Mouse (Mus musculus) liver, embryonic 15.5 days (tissue): ENCODE measurements at regions not wholly inside any gene's neighbourhood (a gene's known extent, or its start where the extent isn't known, plus 50 kb on each side); places are given as distances from the start of the nearest gene placed in this dataset. TPM values are rescaled to one million over a fixed set of nuclear protein-coding genes. Genes with fewer than 3 reads are reported as not detected.

ENCODE experiments used
- ATAC-seq: fragments of 200-750 bp; cut with Nextera tagmentation; 2 replicates; pipeline ENCODE4 v1.8.0; 2017; ENCODE audit warnings: moderate number of reproducible peaks, mild to moderate bottlenecking, moderate library complexity; ENCODE audit not compliant: insufficient read depth
- H3K27ac ChIP-seq: fragments of 300-500 bp; sonication (generic); replicated peaks from 2 replicates; pipeline ENCODE4 v1.5.1; 2015; ENCODE audit warnings: mild to moderate bottlenecking, inconsistent platforms
- H3K27me3 ChIP-seq: fragments of 300-500 bp; sonication (generic); 2 replicates; pipeline ENCODE4 v1.6.1; 2015; ENCODE audit warnings: mild to moderate bottlenecking, inconsistent platforms
- H3K36me3 ChIP-seq: fragments of 300-500 bp; sonication (generic); replicated peaks from 2 replicates; pipeline ENCODE4 v1.6.1; 2015; ENCODE audit warnings: moderate library complexity, mild to moderate bottlenecking, inconsistent platforms
- H3K4me1 ChIP-seq: fragments of 300-500 bp; sonication (generic); replicated peaks from 2 replicates; pipeline ENCODE4 v1.6.1; 2015; ENCODE audit warnings: inconsistent platforms
- H3K4me2 ChIP-seq: fragments of 300-500 bp; sonication (generic); 2 replicates; pipeline ENCODE4 v1.6.1; 2015; ENCODE audit warnings: moderate library complexity, mild to moderate bottlenecking, inconsistent platforms
- H3K4me3 ChIP-seq: fragments of 300-500 bp; sonication (generic); replicated peaks from 2 replicates; pipeline ENCODE4 v1.5.1; 2015; ENCODE audit warnings: mild to moderate bottlenecking, inconsistent platforms
- H3K9ac ChIP-seq: fragments of 300-500 bp; sonication (generic); 2 replicates; pipeline ENCODE4 v1.6.1; 2015; ENCODE audit warnings: moderate library complexity, mild to moderate bottlenecking, inconsistent platforms
- H3K9me3 ChIP-seq: fragments of 300-500 bp; sonication (generic); replicated peaks from 2 replicates; pipeline ENCODE4 v1.6.1; 2016; ENCODE audit warnings: inconsistent platforms
- WGBS: fragments of 180-500 bp; shearing (Covaris S2); methylation state at CpG from one replicate; pipeline ENCODE4 v1.1.7; 2015; ENCODE audit warnings: mixed read lengths; ENCODE audit not compliant: insufficient replicate concordance; 5-methylcytosine and 5-hydroxymethylcytosine counted together
- microRNA-seq: library from miRNA; unstranded; fragments of <30 nt; microRNA quantifications from one replicate; pipeline ENCODE4, GENCODE M21; 2016

- 47% methylated on average over 5 of the region's 5 CpGs for WGBS
- Histone ChIP-seq H3K4me1 (no peaks in the 10 kb centered on the region), H3K36me3 (no peaks in the 10 kb centered on the region), H3K4me3 (no peak overlapping the region), H3K27ac (no peak overlapping the region), H3K9me3 (no peaks in the 10 kb centered on the region), H3K27me3 (no peaks in the 10 kb centered on the region), H3K9ac (no peak overlapping the region), H3K4me2 (no peak overlapping the region)
- ATAC-seq, result no peak
Measured at GRCm38 (mm10) chr15:22170302-22170701, 378.5 kb upstream of the Cdh18 start.

GRCm38 (mm10) chr15:22208991-22209390 lies 339.8 kb upstream of the Cdh18 start:
- Histone ChIP-seq H3K27me3 (no peaks in the 10 kb centered on the region), H3K27ac (no peak overlapping the region), H3K4me1 (no peaks in the 10 kb centered on the region), H3K36me3 (no peaks in the 10 kb centered on the region), H3K9ac (no peak overlapping the region), H3K4me3 (no peak overlapping the region), H3K4me2 (no peak overlapping the region), H3K9me3 (no peaks in the 10 kb centered on the region)
- no peak for ATAC-seq
- 53% methylated on average over 1 of the region's 1 CpGs for WGBS

- ATAC-seq, result no peak
- Histone ChIP-seq H3K36me3 (no peaks in the 10 kb centered on the region), H3K4me3 (no peak overlapping the region), H3K9ac (no peak overlapping the region), H3K4me1 (no peaks in the 10 kb centered on the region), H3K27me3 (no peaks in the 10 kb centered on the region), H3K27ac (no peak overlapping the region), H3K4me2 (no peak overlapping the region), H3K9me3 (no peaks in the 10 kb centered on the region)
- 43% methylated on average over 4 of the region's 4 CpGs for WGBS
Measured at GRCm38 (mm10) chr15:22232629-22233028, 316.2 kb upstream of the Cdh18 start.

- Histone ChIP-seq H3K4me2 (no peak overlapping the region), H3K27ac (no peak overlapping the region), H3K4me3 (no peak overlapping the region), H3K9ac (no peak overlapping the region), H3K4me1 (no peaks in the 10 kb centered on the region), H3K36me3 (no peaks in the 10 kb centered on the region), H3K9me3 (no peaks in the 10 kb centered on the region), H3K27me3 (no peaks in the 10 kb centered on the region)
- 70% methylated on average over 1 of the region's 1 CpGs for WGBS
- ATAC-seq, result no peak
Measured at GRCm38 (mm10) chr15:22280919-22281318, 267.9 kb upstream of the Cdh18 start.

GRCm38 (mm10) chr15:22311016-22311415 lies 237.8 kb upstream of the Cdh18 start:
- H3K4me3 ChIP-seq, result no peak overlapping the region
- WGBS, result 55% methylated on average over 5 of the region's 5 CpGs
- H3K27ac ChIP-seq, result no peak overlapping the region
- H3K4me1 ChIP-seq, result no peaks in the 10 kb centered on the region
- no peak overlapping the region for H3K4me2 ChIP-seq
- H3K27me3 ChIP-seq, result no peaks in the 10 kb centered on the region
- no peak overlapping the region for H3K9ac ChIP-seq
- no peaks in the 10 kb centered on the region for H3K9me3 ChIP-seq
- H3K36me3 ChIP-seq, result no peaks in the 10 kb centered on the region
- no peak for ATAC-seq

- Histone ChIP-seq H3K4me1 (no peaks in the 10 kb centered on the region), H3K4me3 (no peak overlapping the region), H3K9ac (no peak overlapping the region), H3K36me3 (no peaks in the 10 kb centered on the region), H3K4me2 (no peak overlapping the region), H3K27me3 (no peaks in the 10 kb centered on the region), H3K27ac (no peak overlapping the region), H3K9me3 (no peaks in the 10 kb centered on the region)
- ATAC-seq, result no peak
- WGBS, result 61% methylated on average over 7 of the region's 7 CpGs
Measured at GRCm38 (mm10) chr15:22318992-22319391, 229.8 kb upstream of the Cdh18 start.

- Histone ChIP-seq H3K27ac (no peak overlapping the region), H3K9ac (no peak overlapping the region), H3K27me3 (no peaks in the 10 kb centered on the region), H3K4me1 (no peaks in the 10 kb centered on the region), H3K4me2 (no peak overlapping the region), H3K4me3 (no peak overlapping the region), H3K9me3 (no peaks in the 10 kb centered on the region), H3K36me3 (no peaks in the 10 kb centered on the region)
- WGBS, result 46% methylated on average over 3 of the region's 3 CpGs
- no peak for ATAC-seq
Measured at GRCm38 (mm10) chr15:22338941-22339340, 209.9 kb upstream of the Cdh18 start.

- no peak for ATAC-seq
- H3K9me3 ChIP-seq, result no peaks in the 10 kb centered on the region
- no peak overlapping the region for H3K9ac ChIP-seq
- no peaks in the 10 kb centered on the region for H3K36me3 ChIP-seq
- no peak overlapping the region for H3K27ac ChIP-seq
- H3K4me1 ChIP-seq, result no peaks in the 10 kb centered on the region
- H3K27me3 ChIP-seq, result no peaks in the 10 kb centered on the region
- no peak overlapping the region for H3K4me3 ChIP-seq
- H3K4me2 ChIP-seq, result no peak overlapping the region
Measured at GRCm38 (mm10) chr15:22344321-22344720, 204.5 kb upstream of the Cdh18 start.

GRCm38 (mm10) chr15:22351502-22351901 lies 197.3 kb upstream of the Cdh18 start:
- H3K9ac ChIP-seq, result no peak overlapping the region
- no peak overlapping the region for H3K4me3 ChIP-seq
- H3K4me1 ChIP-seq, result no peaks in the 10 kb centered on the region
- no peaks in the 10 kb centered on the region for H3K9me3 ChIP-seq
- H3K4me2 ChIP-seq, result no peak overlapping the region
- H3K36me3 ChIP-seq, result no peaks in the 10 kb centered on the region
- H3K27me3 ChIP-seq, result no peaks in the 10 kb centered on the region
- H3K27ac ChIP-seq, result no peak overlapping the region
- 50% methylated on average over 1 of the region's 1 CpGs for WGBS
- no peak for ATAC-seq

Small RNAs in the stretch of these regions (microRNA-seq; reads per million reads assigned to microRNA genes)
- gene Gm27525, result not detected
